Mouse (Mus musculus): ENCODE results near the gene Igfbp6.
A peak's percentile ranks its signal among the peaks of the same experiment; 100 is the strongest.

Igfbp6 gene

DNA sequence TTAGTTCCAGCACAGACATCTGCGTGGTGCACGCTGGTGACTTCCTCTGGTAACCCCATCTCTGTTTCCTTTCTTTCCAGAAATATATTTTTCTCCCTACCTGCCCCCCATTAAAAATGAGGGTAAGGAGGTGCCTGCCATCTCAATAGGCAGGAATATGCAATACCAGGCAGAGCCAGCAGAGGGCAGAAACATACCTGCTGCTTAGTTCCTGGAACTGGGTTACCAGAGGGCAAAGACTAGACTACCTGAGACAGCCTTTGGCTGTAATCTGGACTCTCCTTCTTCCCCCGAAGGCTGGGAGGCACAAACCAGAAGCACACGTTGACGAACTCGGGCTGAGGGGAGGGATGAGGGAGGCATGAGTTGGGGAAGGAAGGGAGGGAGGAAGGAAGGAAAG lies 34.1 kb downstream of the Igfbp6 start:
- peak; percentile 95 for DNase-seq

DNA sequence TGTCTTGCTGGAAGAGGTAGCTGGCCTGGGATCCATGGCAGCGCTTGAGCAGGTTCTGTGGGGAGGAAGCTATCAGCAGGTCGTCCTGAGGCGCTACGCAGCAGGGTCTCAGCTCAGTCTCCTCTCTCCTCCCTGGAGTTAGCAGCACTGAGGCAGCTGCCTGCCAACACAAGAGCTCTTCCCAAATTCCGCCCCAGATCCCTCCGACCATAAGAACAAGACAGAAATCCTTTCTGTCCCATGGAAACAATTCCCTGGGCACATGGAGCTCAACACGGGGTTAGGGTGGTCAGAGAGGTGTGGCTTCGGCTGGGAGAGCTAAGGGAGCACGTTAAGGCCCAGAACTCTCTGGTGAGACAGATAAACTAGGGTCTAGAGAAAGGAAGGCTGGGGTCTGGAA lies 34.9 kb downstream of the Igfbp6 start:
- DNase-seq, result no peak

DNA sequence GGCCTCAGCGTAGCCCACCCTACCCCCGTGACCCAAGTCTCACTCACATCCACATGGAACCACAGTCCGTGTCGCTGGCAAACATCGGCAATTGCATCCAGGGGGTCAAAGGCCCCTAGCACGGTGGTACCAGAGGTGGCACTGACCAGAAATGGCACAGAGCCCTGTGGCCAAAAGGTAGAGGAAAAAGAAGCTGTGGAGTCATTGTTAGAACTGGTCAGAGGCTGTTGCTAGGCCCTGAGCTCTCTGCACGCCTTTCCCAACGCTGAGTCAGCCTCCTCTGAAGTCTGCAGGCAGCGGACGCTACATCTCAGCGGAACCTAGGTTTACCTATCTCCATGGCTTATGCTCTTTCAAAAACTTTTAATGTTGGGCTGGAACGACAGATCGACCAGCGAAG lies 35.8 kb downstream of the Igfbp6 start:
- no peak for DNase-seq

DNA sequence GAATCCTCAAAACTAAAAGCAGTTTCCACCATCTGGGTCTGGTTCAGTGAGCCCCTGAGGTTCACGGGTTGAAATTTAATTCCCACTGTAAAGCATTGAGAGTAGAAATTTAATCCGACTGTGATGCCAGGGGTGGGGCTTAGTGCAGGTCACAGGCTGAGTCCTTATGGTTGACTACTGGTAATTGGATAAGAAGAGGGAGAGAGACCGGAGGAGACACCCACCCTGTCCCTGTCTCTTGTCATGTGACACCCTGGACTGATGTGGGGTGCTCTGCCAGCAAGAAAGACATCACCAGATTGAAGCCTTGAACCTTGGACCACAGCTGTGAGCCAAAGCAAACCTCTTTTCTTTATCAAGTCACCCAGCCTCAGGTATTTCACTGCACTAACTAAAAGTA lies 38.9 kb downstream of the Igfbp6 start:
- DNase-seq, result no peak

DNA sequence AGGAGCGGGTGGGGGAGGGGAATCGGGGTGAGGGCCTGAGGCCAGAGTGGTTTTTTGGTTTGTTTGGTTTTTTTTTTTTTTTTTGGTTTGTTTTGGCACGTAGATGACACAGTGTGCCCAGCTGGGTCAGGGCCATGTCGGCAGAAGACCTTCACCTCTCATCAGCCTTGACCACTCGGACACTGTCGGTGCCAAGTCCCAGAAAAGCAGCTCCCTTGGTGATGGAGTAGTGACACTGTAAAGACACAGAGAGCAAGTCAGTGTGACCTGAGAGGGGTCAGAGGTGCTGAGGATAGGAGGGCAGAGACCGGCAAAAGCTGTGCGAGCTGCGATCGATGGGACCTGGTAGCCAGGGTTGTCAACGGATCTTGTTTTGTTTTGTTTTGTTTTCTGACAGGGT lies 42.1 kb downstream of the Igfbp6 start:
- no peak for DNase-seq

DNA sequence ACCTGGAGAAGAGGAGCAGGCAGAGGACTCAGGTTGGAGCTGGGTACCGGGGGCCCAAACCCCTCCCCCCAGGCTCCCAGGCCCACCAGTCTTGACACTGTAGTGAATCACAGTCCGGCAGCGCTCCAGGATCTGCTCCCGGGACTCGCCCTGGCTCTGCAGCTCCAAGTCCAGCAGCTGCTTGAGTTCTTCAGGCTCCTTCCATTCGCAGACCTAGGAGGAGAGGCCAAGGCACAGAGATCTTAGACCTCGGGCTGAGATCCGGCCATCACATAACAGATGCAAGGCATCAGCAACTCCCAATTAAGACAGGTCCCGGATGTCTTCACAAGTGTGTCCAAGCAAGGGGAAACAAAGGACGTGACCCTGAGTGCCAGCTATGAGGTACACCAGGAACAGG lies 43.9 kb downstream of the Igfbp6 start:
- DNase-seq, result peak; percentile 76

DNA sequence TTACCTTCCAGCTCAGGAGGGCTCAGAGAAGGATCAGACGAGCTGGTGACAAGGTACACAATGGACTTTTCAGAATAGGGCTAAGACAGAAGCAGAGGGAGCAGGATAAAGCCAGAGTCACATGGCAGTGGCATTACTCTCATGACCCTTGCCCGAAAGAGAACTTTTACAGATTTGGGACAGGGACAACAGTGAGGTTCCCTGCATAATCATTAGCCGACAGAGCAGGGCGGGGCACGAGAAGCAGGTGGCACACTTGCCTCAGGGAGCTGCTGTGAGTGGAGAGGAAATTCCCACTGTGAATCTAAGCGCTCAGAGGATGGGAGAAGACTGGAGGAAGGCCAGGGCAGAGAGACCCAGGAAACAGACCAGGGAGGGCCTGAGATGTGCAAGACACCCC lies 44.7 kb downstream of the Igfbp6 start:
- DNase-seq, result no peak

DNA sequence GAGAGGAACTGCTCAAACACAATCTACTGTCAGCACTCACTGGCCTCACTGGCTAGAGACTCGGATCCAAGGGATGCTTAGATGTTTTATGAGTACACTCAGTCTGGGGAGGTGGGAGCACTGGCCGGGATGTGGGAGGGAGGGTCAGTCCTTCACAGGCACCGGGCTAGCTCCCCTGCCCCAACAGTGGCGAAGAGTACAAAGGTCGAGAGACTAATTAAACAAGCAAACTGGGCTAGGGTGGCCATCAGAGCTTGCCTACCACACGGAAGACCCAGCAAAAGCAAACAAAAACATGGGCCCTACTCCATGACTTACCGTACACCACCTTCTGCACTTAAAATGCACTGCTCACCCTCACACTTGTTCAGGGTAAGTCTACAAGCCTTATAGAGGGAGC lies 47.5 kb downstream of the Igfbp6 start:
- DNase-seq, result no peak

DNA sequence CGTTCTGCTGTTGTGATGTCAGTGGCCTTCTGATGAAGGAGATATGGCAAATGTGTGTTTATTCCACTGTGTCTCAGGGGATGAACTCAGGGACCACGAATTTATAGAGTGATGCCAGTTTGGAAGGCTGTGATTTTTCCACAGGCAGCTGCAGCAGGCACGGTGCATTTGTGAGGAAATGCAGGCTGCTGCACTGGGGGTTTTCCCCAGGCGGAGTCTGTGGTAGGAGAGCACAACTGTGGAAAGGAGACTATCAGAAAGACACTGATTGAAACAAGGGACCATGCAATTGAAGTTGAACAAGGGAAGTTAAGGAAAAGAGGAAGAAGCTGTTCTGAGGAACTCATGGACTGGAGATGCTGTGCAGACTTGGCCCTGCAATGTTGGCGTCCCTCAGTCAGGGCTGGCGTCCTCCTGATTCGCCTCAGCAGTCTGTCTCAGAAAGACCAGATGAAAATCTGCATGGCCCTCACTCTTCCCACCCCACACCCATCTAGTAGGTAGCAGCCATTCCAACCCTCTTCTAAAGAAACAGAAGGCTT lies 48.2 kb downstream of the Igfbp6 start:
- DNase-seq, result no peak

DNA sequence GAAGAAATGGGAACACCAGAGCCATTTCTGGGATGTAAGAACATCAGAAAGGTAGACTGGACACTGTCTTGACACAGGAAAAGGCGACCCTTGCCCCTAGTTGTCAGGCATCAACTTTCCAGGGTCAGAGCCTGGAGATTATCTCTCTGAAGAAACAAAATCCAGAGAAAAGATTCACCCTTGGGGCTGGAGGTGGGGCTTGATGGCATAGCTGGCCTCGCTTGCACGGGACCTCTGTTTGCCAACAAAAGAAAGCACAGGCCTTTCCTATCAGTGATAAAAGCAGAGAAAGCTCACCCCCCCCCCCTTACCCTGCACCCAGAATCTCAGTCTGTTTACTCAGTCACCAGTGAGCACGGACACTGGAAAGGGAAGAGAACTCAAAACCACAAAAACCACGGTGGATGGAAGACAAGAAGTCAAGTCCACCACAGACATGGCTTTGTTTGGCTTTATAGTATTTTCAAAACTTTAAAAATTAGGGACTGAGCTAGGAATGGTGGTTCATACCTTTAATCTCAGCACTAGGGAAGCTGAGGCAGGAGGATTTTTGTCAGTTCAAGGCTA lies 48.7 kb downstream of the Igfbp6 start:
- no peak for DNase-seq

DNA sequence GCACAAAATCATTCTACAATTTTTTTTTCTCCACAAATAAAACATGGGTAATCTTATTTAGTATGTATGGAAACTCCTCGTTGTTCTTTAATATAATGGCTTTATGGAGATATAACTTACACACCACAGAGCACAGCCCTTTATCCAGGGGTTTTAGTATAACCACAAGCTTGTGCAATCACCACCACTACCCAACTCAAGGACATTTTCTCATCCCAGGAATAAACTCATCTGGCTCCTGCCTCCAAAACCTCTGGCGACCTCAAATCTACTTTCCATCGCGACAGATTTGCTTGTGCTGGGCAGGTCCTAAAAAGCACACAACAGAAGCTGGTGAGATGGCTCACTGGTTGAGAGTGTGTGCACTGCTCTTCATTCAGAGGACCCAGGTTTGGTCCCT lies 49.5 kb downstream of the Igfbp6 start:
- no peak for DNase-seq

DNA sequence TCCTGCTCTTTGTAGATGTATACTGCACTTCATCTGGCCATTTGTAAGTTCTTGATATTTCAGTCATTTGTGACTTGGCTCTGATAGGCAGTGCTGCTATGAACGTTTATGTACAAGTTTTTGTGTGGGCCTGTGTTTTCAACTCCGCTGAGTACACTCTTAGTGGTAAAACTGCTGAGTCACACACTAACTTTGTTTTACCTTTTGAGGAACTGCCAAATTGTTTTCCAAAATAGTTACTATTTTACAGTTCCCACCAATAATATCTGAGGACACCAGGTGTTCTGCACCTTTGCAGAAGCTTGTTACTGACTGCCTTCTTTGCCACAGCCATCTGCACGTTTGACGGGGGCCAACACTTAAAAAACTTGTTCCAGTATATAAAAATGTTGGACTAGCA lies 50.3 kb downstream of the Igfbp6 start:
- DNase-seq, result no peak

DNA sequence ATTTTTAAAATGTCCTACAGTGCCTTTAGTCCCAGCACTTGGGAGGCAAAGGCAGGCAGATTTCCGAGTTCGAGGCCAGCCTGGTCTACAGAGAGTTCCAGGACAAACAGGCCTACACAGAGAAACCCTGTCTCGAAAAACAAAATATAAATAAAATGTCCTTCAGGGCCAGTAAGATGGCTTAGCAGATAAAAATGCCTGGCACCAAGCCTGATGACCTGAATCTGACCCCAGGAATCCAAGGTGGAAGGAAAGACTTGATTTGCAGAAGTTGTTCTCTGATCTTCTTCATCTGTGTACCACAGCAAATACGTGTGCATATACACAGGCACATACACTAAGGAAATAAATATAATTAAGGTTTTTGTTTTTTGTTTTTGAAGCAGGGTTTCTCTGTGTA lies 51.2 kb downstream of the Igfbp6 start:
- DNase-seq, result no peak

DNA sequence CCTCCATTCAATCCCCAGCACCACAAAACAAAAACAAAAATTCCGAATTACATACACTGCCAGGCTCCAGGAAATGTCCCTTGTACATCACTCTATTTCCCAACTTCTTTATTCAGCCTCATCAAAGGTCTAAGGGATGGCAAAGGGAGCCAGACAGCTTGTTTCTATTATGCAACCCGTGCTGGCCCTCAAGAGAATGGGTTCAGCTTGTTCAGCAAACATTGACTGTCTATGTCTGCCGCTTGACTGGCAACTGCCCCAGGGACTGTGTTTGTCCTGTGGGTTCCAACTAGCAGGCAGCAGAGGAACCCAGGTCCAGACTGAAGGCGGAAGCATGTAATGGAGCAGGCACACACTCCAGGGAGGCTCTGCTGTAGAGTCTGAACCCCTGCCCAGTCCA lies 54.7 kb downstream of the Igfbp6 start:
- DNase-seq, result peak; percentile 72

Measured in lung, postnatal 36 days (tissue).